Mouse (Mus musculus) hindbrain, embryonic 13.5 days (tissue): ENCODE data around the gene Slc7a7. TPM values are rescaled to one million over a fixed set of nuclear protein-coding genes. Genes with fewer than 3 reads are reported as not detected.

Source experiments
- ATAC-seq: fragments of 200-750 bp; cut with Nextera tagmentation; 2 replicates; pipeline ENCODE4 v1.8.0; 2017; ENCODE audit warnings: moderate TSS enrichment; ENCODE audit not compliant: low FRiP score
- H3K27ac ChIP-seq: fragments of 300-500 bp; sonication (generic); 2 replicates; pipeline ENCODE4 v1.5.1; 2015; ENCODE audit warnings: inconsistent platforms, mild to moderate bottlenecking, moderate library complexity
- H3K27me3 ChIP-seq: fragments of 300-500 bp; sonication (generic); 2 replicates; pipeline ENCODE4 v1.6.1; 2015; ENCODE audit warnings: mild to moderate bottlenecking, inconsistent platforms
- H3K36me3 ChIP-seq: fragments of 300-500 bp; sonication (generic); 2 replicates; pipeline ENCODE4 v1.6.1; 2015; ENCODE audit warnings: mild to moderate bottlenecking, inconsistent platforms
- H3K4me1 ChIP-seq: fragments of 300-500 bp; sonication (generic); replicated peaks from 2 replicates; pipeline ENCODE4 v1.6.1; 2015; ENCODE audit warnings: inconsistent platforms
- H3K4me2 ChIP-seq: fragments of 300-500 bp; sonication (generic); 2 replicates; pipeline ENCODE4 v1.6.1; 2015; ENCODE audit warnings: inconsistent platforms, mild to moderate bottlenecking, moderate library complexity
- H3K4me3 ChIP-seq: fragments of 300-500 bp; sonication (generic); 2 replicates; pipeline ENCODE4 v1.5.1; 2015; ENCODE audit warnings: mild to moderate bottlenecking, inconsistent platforms
- H3K9ac ChIP-seq: fragments of 300-500 bp; sonication (generic); 2 replicates; pipeline ENCODE4 v1.6.1; 2015; ENCODE audit warnings: mild to moderate bottlenecking, inconsistent platforms
- H3K9me3 ChIP-seq: fragments of 300-500 bp; sonication (generic); 2 replicates; pipeline ENCODE4 v1.6.1; 2016; ENCODE audit warnings: inconsistent platforms
- WGBS: fragments of 180-500 bp; shearing (Covaris S2); methylation state at CpG from one replicate; pipeline ENCODE4 v1.1.7; 2015; 5-methylcytosine and 5-hydroxymethylcytosine counted together
- polyA plus RNA-seq: library from polyadenylated mRNA; unstranded; fragments of >200 nt; fragmentation: Nextera tagmentation; extraction: Ambion mirVana; gene quantifications from 2 replicates; pipeline ENCODE4 v1.2.1, GENCODE M21; 2015

The Slc7a7 gene
- polyA plus RNA-seq, 1 experiment from 2014 or later: 5.9 TPM

GRCm38 (mm10) chr14:54379571-54379970 lies 38.0 kb downstream of the Slc7a7 start:
- Histone ChIP-seq H3K36me3 (no peaks in the 10 kb centered on the region), H3K27ac (no peak overlapping the region), H3K4me2 (no peak overlapping the region), H3K9me3 (no peaks in the 10 kb centered on the region), H3K9ac (no peak overlapping the region), H3K27me3 (no peaks in the 10 kb centered on the region), H3K4me3 (no peak overlapping the region), H3K4me1 (no peaks in the 10 kb centered on the region)
- no peak for ATAC-seq
- 84% methylated on average over 13 of the region's 13 CpGs for WGBS

GRCm38 (mm10) chr14:54377166-54377565 lies 40.4 kb downstream of the Slc7a7 start:
- WGBS: 89% methylated on average over 6 of the region's 6 CpGs
- H3K36me3 ChIP-seq: no peaks in the 10 kb centered on the region

GRCm38 (mm10) chr14:54375916-54376315 lies 41.7 kb downstream of the Slc7a7 start:
- no peak overlapping the region for H3K9ac ChIP-seq
- WGBS: 76% methylated on average over 3 of the region's 3 CpGs
- H3K36me3 ChIP-seq: peaks cover 8% of the 10 kb centered on the region
- no peak overlapping the region for H3K4me3 ChIP-seq
- no peak overlapping the region for H3K4me2 ChIP-seq
- H3K9me3 ChIP-seq: no peaks in the 10 kb centered on the region
- no peak for ATAC-seq
- H3K4me1 ChIP-seq: no peaks in the 10 kb centered on the region
- H3K27me3 ChIP-seq: no peaks in the 10 kb centered on the region
- no peak overlapping the region for H3K27ac ChIP-seq

More at GRCm38 (mm10) chr14:54377166-54377565, 40.4 kb downstream of the Slc7a7 start:
- Histone ChIP-seq H3K9ac (no peak overlapping the region), H3K4me2 (no peak overlapping the region), H3K27me3 (no peaks in the 10 kb centered on the region), H3K27ac (no peak overlapping the region), H3K4me1 (no peaks in the 10 kb centered on the region), H3K9me3 (no peaks in the 10 kb centered on the region), H3K4me3 (no peak overlapping the region)
- ATAC-seq: no peak

- no peaks in the 10 kb centered on the region for H3K27me3 ChIP-seq
- H3K36me3 ChIP-seq: peaks cover 37% of the 10 kb centered on the region
- ATAC-seq: no peak
- WGBS: 94% methylated on average over 9 of the region's 9 CpGs
- H3K4me2 ChIP-seq: no peak overlapping the region
- H3K9me3 ChIP-seq: no peaks in the 10 kb centered on the region
- no peak overlapping the region for H3K9ac ChIP-seq
- no peaks in the 10 kb centered on the region for H3K4me1 ChIP-seq
- H3K27ac ChIP-seq: no peak overlapping the region
- H3K4me3 ChIP-seq: no peak overlapping the region
Observed at GRCm38 (mm10) chr14:54372923-54373322, 44.7 kb downstream of the Slc7a7 start.

GRCm38 (mm10) chr14:54371460-54371859 lies 46.1 kb downstream of the Slc7a7 start:
- 0 out of 2 replicates have a peak, but pooled peaks have one; percentile 36 for ATAC-seq
- H3K36me3 ChIP-seq: peaks cover 52% of the 10 kb centered on the region
- WGBS: 99% methylated on average over 10 of the region's 10 CpGs

GRCm38 (mm10) chr14:54370595-54370994 lies 47.0 kb downstream of the Slc7a7 start:
- H3K9me3 ChIP-seq: no peaks in the 10 kb centered on the region
- no peak overlapping the region for H3K9ac ChIP-seq
- H3K27me3 ChIP-seq: no peaks in the 10 kb centered on the region
- H3K27ac ChIP-seq: no peak overlapping the region
- H3K4me2 ChIP-seq: no peak overlapping the region
- WGBS: 98% methylated on average over 6 of the region's 6 CpGs
- H3K4me3 ChIP-seq: no peak overlapping the region
- ATAC-seq: 0 out of 2 replicates have a peak, but pooled peaks have one; percentile 33
- H3K36me3 ChIP-seq: peaks cover 57% of the 10 kb centered on the region
- no peaks in the 10 kb centered on the region for H3K4me1 ChIP-seq

More at GRCm38 (mm10) chr14:54371460-54371859, 46.1 kb downstream of the Slc7a7 start:
- H3K27me3 ChIP-seq: no peaks in the 10 kb centered on the region
- no peak overlapping the region for H3K4me3 ChIP-seq
- H3K9ac ChIP-seq: no peak overlapping the region
- H3K27ac ChIP-seq: no peak overlapping the region
- H3K4me2 ChIP-seq: no peak overlapping the region
- no peaks in the 10 kb centered on the region for H3K4me1 ChIP-seq
- no peaks in the 10 kb centered on the region for H3K9me3 ChIP-seq

GRCm38 (mm10) chr14:54369372-54369771 lies 48.2 kb downstream of the Slc7a7 start:
- ATAC-seq: no peak
- WGBS: 97% methylated on average over 3 of the region's 3 CpGs
- no peak overlapping the region for H3K4me2 ChIP-seq
- no peaks in the 10 kb centered on the region for H3K27me3 ChIP-seq
- H3K9me3 ChIP-seq: no peaks in the 10 kb centered on the region
- H3K9ac ChIP-seq: no peak overlapping the region
- no peak overlapping the region for H3K27ac ChIP-seq
- no peak overlapping the region for H3K4me3 ChIP-seq
- peaks cover 67% of the 10 kb centered on the region for H3K36me3 ChIP-seq
- no peaks in the 10 kb centered on the region for H3K4me1 ChIP-seq

- H3K4me3 ChIP-seq: no peak overlapping the region
- no peaks in the 10 kb centered on the region for H3K9me3 ChIP-seq
- ATAC-seq: no peak
- no peak overlapping the region for H3K27ac ChIP-seq
- peaks cover 83% of the 10 kb centered on the region for H3K36me3 ChIP-seq
- no peak overlapping the region for H3K9ac ChIP-seq
- no peak overlapping the region for H3K4me2 ChIP-seq
- H3K4me1 ChIP-seq: peaks cover 10% of the 10 kb centered on the region
- H3K27me3 ChIP-seq: no peaks in the 10 kb centered on the region
- 92% methylated on average over 18 of the region's 18 CpGs for WGBS
Observed at GRCm38 (mm10) chr14:54367429-54368060, 50.0 kb downstream of the Slc7a7 start.

- ATAC-seq: no peak
- 96% methylated on average over 10 of the region's 10 CpGs for WGBS
- H3K36me3 ChIP-seq: peaks cover 80% of the 10 kb centered on the region
- no peaks in the 10 kb centered on the region for H3K27me3 ChIP-seq
- no peak overlapping the region for H3K27ac ChIP-seq
- peaks cover 20% of the 10 kb centered on the region for H3K4me1 ChIP-seq
- H3K4me3 ChIP-seq: no peak overlapping the region
- no peak overlapping the region for H3K4me2 ChIP-seq
- H3K9ac ChIP-seq: no peak overlapping the region
- no peaks in the 10 kb centered on the region for H3K9me3 ChIP-seq
Observed at GRCm38 (mm10) chr14:54366581-54366980, 51.0 kb downstream of the Slc7a7 start.

GRCm38 (mm10) chr14:54365026-54365645 lies 52.4 kb downstream of the Slc7a7 start:
- Histone ChIP-seq H3K9ac (no peak overlapping the region), H3K36me3 (peaks cover 68% of the 10 kb centered on the region), H3K4me1 (peaks cover 23% of the 10 kb centered on the region), H3K9me3 (no peaks in the 10 kb centered on the region), H3K4me3 (no peak overlapping the region), H3K27ac (no peak overlapping the region), H3K4me2 (no peak overlapping the region), H3K27me3 (no peaks in the 10 kb centered on the region)
- 94% methylated on average over 5 of the region's 5 CpGs for WGBS
- ATAC-seq: no peak

GRCm38 (mm10) chr14:54363156-54363555 lies 54.4 kb downstream of the Slc7a7 start:
- H3K27ac ChIP-seq: no peak overlapping the region
- H3K4me3 ChIP-seq: no peak overlapping the region
- H3K36me3 ChIP-seq: peaks cover 48% of the 10 kb centered on the region
- no peak overlapping the region for H3K9ac ChIP-seq
- 95% methylated on average over 8 of the region's 8 CpGs for WGBS
- H3K4me2 ChIP-seq: no peak overlapping the region
- H3K4me1 ChIP-seq: peaks cover 23% of the 10 kb centered on the region
- H3K9me3 ChIP-seq: no peaks in the 10 kb centered on the region
- no peak for ATAC-seq
- H3K27me3 ChIP-seq: no peaks in the 10 kb centered on the region

GRCm38 (mm10) chr14:54360577-54361340 lies 56.8 kb downstream of the Slc7a7 start, which contains the start of gene Oxa1l:
Gene Oxa1l (plus strand): TSS chr14:54360834.
- H3K4me1 ChIP-seq: peaks cover 23% of the 10 kb centered on the region
- peak within 1 kb of the TSS; percentile 78 for H3K4me2 ChIP-seq
- H3K27me3 ChIP-seq: no peaks in the 10 kb centered on the region

More at GRCm38 (mm10) chr14:54360577-54361340, 56.8 kb downstream of the Slc7a7 start, which contains the start of gene Oxa1l:
- H3K36me3 ChIP-seq: peaks cover 28% of the 10 kb centered on the region
- peak; percentile 94 for ATAC-seq
- H3K9ac ChIP-seq: peak within 1 kb of the TSS; percentile 95
- no peaks in the 10 kb centered on the region for H3K9me3 ChIP-seq
- WGBS: under 1% methylated on average over 48 of the region's 48 CpGs
- peak within 1 kb of the TSS; percentile 91 for H3K4me3 ChIP-seq
- peak within 1 kb of the TSS; percentile 87 for H3K27ac ChIP-seq
